Mouse (Mus musculus) cerebellum, postnatal 10 days (tissue): Measurements from ENCODE around the gene Tgm2.

ENCODE experiments used
- DNase-seq, 2 experiments: peaks; one replicate each; pipeline ENCODE4 v3.0.0; 2021; ENCODE audit warnings: mixed read lengths in 2 of 2

The Tgm2 gene

GRCm38 (mm10) chr2:158106947-158107587 lies 39.2 kb downstream of the Tgm2 start:
- peak in 1 of 2 experiments; percentile 63 for DNase-seq

- no peak for DNase-seq
These were observed 40.6 kb downstream of the Tgm2 start for GRCm38 (mm10) chr2:158105605-158106004.

- no peak for DNase-seq
These were observed 41.3 kb downstream of the Tgm2 start for GRCm38 (mm10) chr2:158104966-158105365.

- DNase-seq: no peak
These were observed 44.5 kb downstream of the Tgm2 start for GRCm38 (mm10) chr2:158101768-158102167.

- no peak for DNase-seq
These were observed 46.7 kb downstream of the Tgm2 start for GRCm38 (mm10) chr2:158099537-158099936.

- DNase-seq: no peak
These were observed 47.5 kb downstream of the Tgm2 start for GRCm38 (mm10) chr2:158098730-158099129.

GRCm38 (mm10) chr2:158097071-158097470 lies 49.2 kb downstream of the Tgm2 start:
- peak; percentile 66 to 83 for DNase-seq

GRCm38 (mm10) chr2:158094846-158095245 lies 51.4 kb downstream of the Tgm2 start:
- peak; percentile 58 to 66 for DNase-seq

GRCm38 (mm10) chr2:158094300-158094699 lies 51.9 kb downstream of the Tgm2 start:
- no peak for DNase-seq

- DNase-seq: no peak
These were observed 52.9 kb downstream of the Tgm2 start for GRCm38 (mm10) chr2:158093345-158093744.

GRCm38 (mm10) chr2:158090096-158090495 lies 56.1 kb downstream of the Tgm2 start:
- DNase-seq: no peak

GRCm38 (mm10) chr2:158084486-158084885 lies 61.8 kb downstream of the Tgm2 start:
- no peak for DNase-seq

GRCm38 (mm10) chr2:158080622-158081241 lies 65.5 kb downstream of the Tgm2 start:
- DNase-seq: no peak

GRCm38 (mm10) chr2:158079843-158080395 lies 66.3 kb downstream of the Tgm2 start:
- no peak for DNase-seq

GRCm38 (mm10) chr2:158078971-158079370 lies 67.3 kb downstream of the Tgm2 start:
- peak in 1 of 2 experiments; percentile 30 for DNase-seq

GRCm38 (mm10) chr2:158077981-158078380 lies 68.3 kb downstream of the Tgm2 start:
- no peak for DNase-seq

- no peak for DNase-seq
These were observed 69.5 kb downstream of the Tgm2 start for GRCm38 (mm10) chr2:158076690-158077089.

- DNase-seq: no peak
These were observed 71.4 kb downstream of the Tgm2 start for GRCm38 (mm10) chr2:158074835-158075234.

GRCm38 (mm10) chr2:158071633-158071995 lies 74.6 kb downstream of the Tgm2 start:
- no peak for DNase-seq

GRCm38 (mm10) chr2:158070885-158071632 lies 75.2 kb downstream of the Tgm2 start:
- DNase-seq: no peak

- DNase-seq: no peak
These were observed 77.7 kb downstream of the Tgm2 start for GRCm38 (mm10) chr2:158068444-158068971.

- no peak for DNase-seq
These were observed 78.9 kb downstream of the Tgm2 start for GRCm38 (mm10) chr2:158067260-158067824.

- no peak for DNase-seq
These were observed 79.8 kb downstream of the Tgm2 start for GRCm38 (mm10) chr2:158066456-158066855.
